Mouse (Mus musculus) ES-CJ7 (cell line): ENCODE results near the gene Stat5b.

Experiments
- DNase-seq: peaks from one replicate; pipeline ENCODE4 v3.0.0; 2011; ENCODE audit warnings: low read depth, low spot score

The Stat5b gene

GRCm38 (mm10) chr11:100865618-100866017 is 15.1 kb upstream of the Stat5b start:
- no peak for DNase-seq

GRCm38 (mm10) chr11:100863141-100863540 is 12.6 kb upstream of the Stat5b start:
- no peak for DNase-seq

- DNase-seq: no peak
Measured at GRCm38 (mm10) chr11:100861836-100862235, 11.3 kb upstream of the Stat5b start.

GRCm38 (mm10) chr11:100861335-100861734 is 10.8 kb upstream of the Stat5b start:
- DNase-seq: no peak

- peak; percentile 69 for DNase-seq
Measured at GRCm38 (mm10) chr11:100860198-100861048, 9.9 kb upstream of the Stat5b start.

GRCm38 (mm10) chr11:100859579-100860075 is 9.1 kb upstream of the Stat5b start:
- DNase-seq: no peak

- no peak for DNase-seq
Measured at GRCm38 (mm10) chr11:100858935-100859578, 8.5 kb upstream of the Stat5b start, which contains the start of gene Stat5a. TSS of gene Stat5a (plus strand) at chr11:100859351.

- no peak for DNase-seq
Measured at GRCm38 (mm10) chr11:100857960-100858359, 7.4 kb upstream of the Stat5b start.

- DNase-seq: no peak
Measured at GRCm38 (mm10) chr11:100855178-100855577, 4.7 kb upstream of the Stat5b start.

- DNase-seq: no peak
Measured at GRCm38 (mm10) chr11:100854268-100854667, 3.7 kb upstream of the Stat5b start.

GRCm38 (mm10) chr11:100853018-100853417 is 2.5 kb upstream of the Stat5b start:
- no peak for DNase-seq

GRCm38 (mm10) chr11:100852088-100852487 is 1.6 kb upstream of the Stat5b start:
- no peak for DNase-seq

- DNase-seq: peak; percentile 11
Measured at GRCm38 (mm10) chr11:100850778-100851528, 429 bp upstream of the Stat5b start.

- DNase-seq: no peak
Measured at GRCm38 (mm10) chr11:100849456-100850037, 977 bp downstream of the Stat5b start.

- no peak for DNase-seq
Measured at GRCm38 (mm10) chr11:100848789-100849379, 1.6 kb downstream of the Stat5b start.

- DNase-seq: no peak
Measured at GRCm38 (mm10) chr11:100848080-100848479, 2.4 kb downstream of the Stat5b start.

GRCm38 (mm10) chr11:100847572-100847971 is 3.0 kb downstream of the Stat5b start:
- no peak for DNase-seq

- DNase-seq: no peak
Measured at GRCm38 (mm10) chr11:100845793-100846192, 4.7 kb downstream of the Stat5b start.

- no peak for DNase-seq
Measured at GRCm38 (mm10) chr11:100844121-100844520, 6.4 kb downstream of the Stat5b start.

- no peak for DNase-seq
Measured at GRCm38 (mm10) chr11:100843070-100843669, 7.4 kb downstream of the Stat5b start.

- no peak for DNase-seq
Measured at GRCm38 (mm10) chr11:100842025-100842424, 8.5 kb downstream of the Stat5b start.
